Mouse (Mus musculus): Measurements from ENCODE around the gene Tsnaxip1. TPM values are rescaled to one million over a fixed set of nuclear protein-coding genes. Genes with fewer than 3 reads are reported as not detected.

Tsnaxip1 gene
- polyA plus RNA-seq, 1 experiment from 2014 or later: not detected

GRCm38 (mm10) chr8:105854715-105855216, 27.2 kb downstream of the Tsnaxip1 start, which contains the start of gene Thap11:
Gene Thap11 (plus strand): TSS chr8:105855132.
- H3K27ac ChIP-seq (ENCODE audit: low read length): peak within 1 kb of the TSS; percentile 79
- H3K9ac ChIP-seq (ENCODE audit: low read depth, low read length): peak within 1 kb of the TSS; percentile 87
- no peaks in the 10 kb centered on the region for H3K27me3 ChIP-seq (replicated peaks; ENCODE audit: control insufficient read depth, insufficient read depth, low read length)
- no peaks in the 10 kb centered on the region for H3K9me3 ChIP-seq (ENCODE audit: control insufficient read depth, low read length)
- peak; percentile 92 for ATAC-seq
- under 1% methylated on average over 43 of the region's 43 CpGs for WGBS
- peak within 1 kb of the TSS; percentile 67 for H3K4me2 ChIP-seq (ENCODE audit: low read depth, low read length)
- peak within 1 kb of the TSS; percentile 84 for H3K4me3 ChIP-seq (ENCODE audit: low read length)
- H3K4me1 ChIP-seq (ENCODE audit: control insufficient read depth, insufficient read depth, low read length): peaks cover 33% of the 10 kb centered on the region
- no peaks in the 10 kb centered on the region for H3K36me3 ChIP-seq (ENCODE audit: control insufficient read depth, insufficient read depth, low read length)

- peak overlapping the region; percentile 84 for H3K4me3 ChIP-seq (ENCODE audit: low read length)
- H3K9ac ChIP-seq (ENCODE audit: low read depth, low read length): peak overlapping the region; percentile 87
- H3K36me3 ChIP-seq (ENCODE audit: control insufficient read depth, insufficient read depth, low read length): no peaks in the 10 kb centered on the region
- under 1% methylated on average over 71 of the region's 71 CpGs for WGBS
- peak overlapping the region; percentile 79 for H3K27ac ChIP-seq (ENCODE audit: low read length)
- peak; percentile 49 for ATAC-seq
- peaks cover 32% of the 10 kb centered on the region for H3K4me1 ChIP-seq (ENCODE audit: control insufficient read depth, insufficient read depth, low read length)
- H3K4me2 ChIP-seq (ENCODE audit: low read depth, low read length): peak overlapping the region; percentile 67
- H3K9me3 ChIP-seq (ENCODE audit: control insufficient read depth, low read length): no peaks in the 10 kb centered on the region
- H3K27me3 ChIP-seq (replicated peaks; ENCODE audit: control insufficient read depth, insufficient read depth, low read length): no peaks in the 10 kb centered on the region
Measured at GRCm38 (mm10) chr8:105855248-105856167, 28.0 kb downstream of the Tsnaxip1 start.

- peaks cover 28% of the 10 kb centered on the region for H3K4me1 ChIP-seq (ENCODE audit: control insufficient read depth, insufficient read depth, low read length)
- WGBS: 18% methylated on average over 15 of the region's 15 CpGs
- H3K4me3 ChIP-seq (ENCODE audit: low read length): peak overlapping the region; percentile 84
- no peak for ATAC-seq
- peak overlapping the region; percentile 79; the same call in 1 of the 2 replicates for H3K27ac ChIP-seq (ENCODE audit: low read length)
- H3K36me3 ChIP-seq (ENCODE audit: control insufficient read depth, insufficient read depth, low read length): no peaks in the 10 kb centered on the region
- peak overlapping the region; percentile 87 for H3K9ac ChIP-seq (ENCODE audit: low read depth, low read length)
- H3K9me3 ChIP-seq (ENCODE audit: control insufficient read depth, low read length): no peaks in the 10 kb centered on the region
- H3K27me3 ChIP-seq (replicated peaks; ENCODE audit: control insufficient read depth, insufficient read depth, low read length): no peaks in the 10 kb centered on the region
- H3K4me2 ChIP-seq (ENCODE audit: low read depth, low read length): peak overlapping the region; percentile 67
Measured at GRCm38 (mm10) chr8:105856168-105856835, 28.8 kb downstream of the Tsnaxip1 start.

- peaks cover 41% of the 10 kb centered on the region for H3K4me1 ChIP-seq (ENCODE audit: control insufficient read depth, insufficient read depth, low read length)
- H3K9me3 ChIP-seq (ENCODE audit: control insufficient read depth, low read length): no peaks in the 10 kb centered on the region
- no peaks in the 10 kb centered on the region for H3K36me3 ChIP-seq (ENCODE audit: control insufficient read depth, insufficient read depth, low read length)
- H3K27ac ChIP-seq (ENCODE audit: low read length): no peak overlapping the region
- no peak overlapping the region for H3K4me2 ChIP-seq (ENCODE audit: low read depth, low read length)
- ATAC-seq: no peak
- H3K9ac ChIP-seq (ENCODE audit: low read depth, low read length): no peak overlapping the region
- no peaks in the 10 kb centered on the region for H3K27me3 ChIP-seq (replicated peaks; ENCODE audit: control insufficient read depth, insufficient read depth, low read length)
- WGBS: 88% methylated on average over 5 of the region's 5 CpGs
- H3K4me3 ChIP-seq (ENCODE audit: low read length): no peak overlapping the region
Measured at GRCm38 (mm10) chr8:105858495-105858894, 31.0 kb downstream of the Tsnaxip1 start.

- Histone ChIP-seq H3K4me1 (ENCODE audit: control insufficient read depth, insufficient read depth, low read length) (peaks cover 46% of the 10 kb centered on the region), H3K4me2 (ENCODE audit: low read depth, low read length) (no peak overlapping the region), H3K4me3 (ENCODE audit: low read length) (no peak overlapping the region), H3K27me3 (replicated peaks; ENCODE audit: control insufficient read depth, insufficient read depth, low read length) (no peaks in the 10 kb centered on the region), H3K9ac (ENCODE audit: low read depth, low read length) (peak overlapping the region; percentile 62; the same call in 1 of the 2 replicates), H3K27ac (ENCODE audit: low read length) (peak overlapping the region; percentile 86), H3K9me3 (ENCODE audit: control insufficient read depth, low read length) (no peaks in the 10 kb centered on the region), H3K36me3 (ENCODE audit: control insufficient read depth, insufficient read depth, low read length) (no peaks in the 10 kb centered on the region)
- 63% methylated on average over 5 of the region's 5 CpGs for WGBS
- no peak for ATAC-seq
Measured at GRCm38 (mm10) chr8:105859314-105859713, 31.8 kb downstream of the Tsnaxip1 start.

- no peaks in the 10 kb centered on the region for H3K36me3 ChIP-seq (ENCODE audit: control insufficient read depth, insufficient read depth, low read length)
- peak within 1 kb of the TSS; percentile 84 for H3K4me2 ChIP-seq (ENCODE audit: low read depth, low read length)
- peak within 1 kb of the TSS; percentile 91 for H3K27ac ChIP-seq (ENCODE audit: low read length)
- peak within 1 kb of the TSS; percentile 95 for H3K9ac ChIP-seq (ENCODE audit: low read depth, low read length)
- peaks cover 47% of the 10 kb centered on the region for H3K4me1 ChIP-seq (ENCODE audit: control insufficient read depth, insufficient read depth, low read length)
- under 1% methylated on average over 59 of the region's 59 CpGs for WGBS
- H3K4me3 ChIP-seq (ENCODE audit: low read length): peak within 1 kb of the TSS; percentile 100
- no peaks in the 10 kb centered on the region for H3K9me3 ChIP-seq (ENCODE audit: control insufficient read depth, low read length)
- no peaks in the 10 kb centered on the region for H3K27me3 ChIP-seq (replicated peaks; ENCODE audit: control insufficient read depth, insufficient read depth, low read length)
- ATAC-seq: peak; percentile 98
Measured at GRCm38 (mm10) chr8:105860143-105860981, 32.8 kb downstream of the Tsnaxip1 start, which contains the start of gene Nutf2. Gene Nutf2 (plus strand): TSS chr8:105860580.

GRCm38 (mm10) chr8:105861951-105862350, 34.4 kb downstream of the Tsnaxip1 start:
- Histone ChIP-seq H3K27ac (ENCODE audit: low read length) (peak overlapping the region; percentile 91; the same call in 1 of the 2 replicates), H3K9ac (ENCODE audit: low read depth, low read length) (peak overlapping the region; percentile 95; the same call in 1 of the 2 replicates), H3K36me3 (ENCODE audit: control insufficient read depth, insufficient read depth, low read length) (0 out of 2 replicates have a peak, but pooled peaks cover 6% of the 10 kb centered on the region), H3K27me3 (replicated peaks; ENCODE audit: control insufficient read depth, insufficient read depth, low read length) (no peaks in the 10 kb centered on the region), H3K4me3 (ENCODE audit: low read length) (peak overlapping the region; percentile 100), H3K9me3 (ENCODE audit: control insufficient read depth, low read length) (no peaks in the 10 kb centered on the region), H3K4me1 (ENCODE audit: control insufficient read depth, insufficient read depth, low read length) (peaks cover 40% of the 10 kb centered on the region), H3K4me2 (ENCODE audit: low read depth, low read length) (peak overlapping the region; percentile 84)
- 0% methylated on average over 1 of the region's 1 CpGs for WGBS
- ATAC-seq: no peak

- Histone ChIP-seq H3K4me2 (ENCODE audit: low read depth, low read length) (no peak overlapping the region), H3K27me3 (replicated peaks; ENCODE audit: control insufficient read depth, insufficient read depth, low read length) (no peaks in the 10 kb centered on the region), H3K4me1 (ENCODE audit: control insufficient read depth, insufficient read depth, low read length) (peaks cover 19% of the 10 kb centered on the region), H3K36me3 (ENCODE audit: control insufficient read depth, insufficient read depth, low read length) (peaks cover 13% of the 10 kb centered on the region), H3K4me3 (ENCODE audit: low read length) (no peak overlapping the region), H3K9ac (ENCODE audit: low read depth, low read length) (no peak overlapping the region), H3K27ac (ENCODE audit: low read length) (no peak overlapping the region), H3K9me3 (ENCODE audit: control insufficient read depth, low read length) (no peaks in the 10 kb centered on the region)
- ATAC-seq: no peak
- WGBS: 85% methylated on average over 6 of the region's 6 CpGs
Measured at GRCm38 (mm10) chr8:105866364-105867029, 39.0 kb downstream of the Tsnaxip1 start.
